Mouse (Mus musculus) T-helper 17 cell (primary cell): ENCODE data around the gene Gadl1.

ENCODE experiments used
- in situ Hi-C, 2 experiments: fragments of 300-600 bp; cut with MboI, MseI; formaldehyde crosslinking; loops; 1 replicate in 1 of 2; 2 replicates in 1 of 2; pipeline ENCODE4 v1.15.1; 2025; ENCODE audit warnings: high pct_unique_total_duplicates in 2 of 2

Gadl1 gene

DNA sequence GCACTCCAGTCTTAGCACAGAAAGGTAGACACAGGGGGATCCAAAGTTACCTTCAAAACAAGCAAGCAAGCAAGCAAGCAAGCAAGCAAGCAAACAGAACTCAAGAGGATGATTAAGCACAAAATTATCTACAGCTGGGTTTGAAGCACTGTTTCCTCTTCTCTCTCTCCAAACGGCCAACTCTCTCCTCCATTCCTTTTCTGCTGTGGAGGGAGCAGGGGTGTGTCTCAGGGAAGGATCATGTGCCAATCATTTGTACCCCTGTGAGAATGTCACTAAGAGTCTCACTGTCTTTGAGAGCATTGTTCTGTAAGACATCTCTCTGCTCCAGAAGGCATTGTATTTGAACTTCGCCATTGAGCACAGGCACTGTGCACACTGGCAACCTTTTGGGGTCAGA, 27.1 kb downstream of the Gadl1 start:
- in situ Hi-C loops = no loop called here

DNA sequence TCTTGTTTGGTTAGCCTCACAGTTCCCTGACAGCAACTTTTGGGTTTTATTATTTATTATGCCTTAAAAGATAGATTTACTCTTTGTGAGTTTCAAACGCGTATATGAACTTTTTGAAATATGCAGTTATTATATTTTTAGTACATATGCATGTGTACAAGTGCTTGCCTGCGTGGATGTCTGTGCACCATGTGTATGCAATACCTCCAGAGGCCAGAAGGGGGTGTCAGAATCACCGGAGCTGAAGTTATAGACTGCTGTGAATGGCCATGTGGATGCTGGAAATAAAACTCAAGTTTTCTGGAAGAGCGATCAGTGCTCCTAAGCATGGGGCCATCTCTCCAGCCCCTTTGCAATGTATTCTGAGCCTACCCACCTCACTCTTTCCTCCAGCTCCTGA, 28.7 kb downstream of the Gadl1 start:
- in situ Hi-C loops = no loop called here

GRCm38 (mm10) chr9:115939420-115939819, 30.2 kb downstream of the Gadl1 start:
- in situ Hi-C loops = no loop called here

DNA sequence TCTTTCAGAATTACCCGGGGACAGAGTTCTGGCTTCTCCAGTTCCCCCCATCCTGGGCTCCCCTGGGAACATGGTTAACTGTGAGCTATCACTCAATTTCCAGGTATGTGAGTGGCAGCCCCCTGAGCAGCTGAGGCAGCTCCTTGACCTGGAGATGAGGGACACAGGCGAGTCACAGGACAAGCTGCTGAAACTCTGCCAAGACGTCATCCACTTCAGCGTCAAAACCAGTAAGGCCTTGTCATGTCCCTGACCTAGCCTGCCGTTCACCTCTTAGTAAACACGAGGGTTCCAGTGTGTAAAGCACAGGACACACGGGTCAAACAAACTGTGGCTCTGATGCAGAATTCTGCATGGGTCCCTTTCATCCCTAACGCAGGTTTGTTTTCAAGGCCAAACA, 31.9 kb downstream of the Gadl1 start:
- in situ Hi-C loops = no loop called here

DNA sequence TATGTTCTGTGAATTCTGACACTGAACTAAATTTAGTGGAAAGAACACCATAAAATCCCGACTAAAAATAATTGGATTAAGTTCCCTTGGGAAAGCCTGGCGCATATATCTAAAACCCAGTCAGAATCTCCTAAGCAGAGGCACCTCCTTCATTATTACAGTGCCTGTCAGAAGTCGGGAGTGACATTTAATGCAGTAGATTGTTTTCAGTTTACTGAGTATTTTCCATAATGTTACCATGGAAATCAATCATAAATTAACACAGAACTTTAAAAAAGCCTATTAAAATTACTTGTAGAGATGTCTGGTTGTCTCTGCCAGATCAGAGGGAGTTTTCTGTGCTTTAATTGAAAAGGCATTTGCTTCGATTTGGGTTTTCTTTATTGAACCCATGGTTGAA, 33.2 kb downstream of the Gadl1 start:
- in situ Hi-C loops = no loop called here

GRCm38 (mm10) chr9:115942989-115943388, 33.7 kb downstream of the Gadl1 start:
- in situ Hi-C loops = no loop called here

DNA sequence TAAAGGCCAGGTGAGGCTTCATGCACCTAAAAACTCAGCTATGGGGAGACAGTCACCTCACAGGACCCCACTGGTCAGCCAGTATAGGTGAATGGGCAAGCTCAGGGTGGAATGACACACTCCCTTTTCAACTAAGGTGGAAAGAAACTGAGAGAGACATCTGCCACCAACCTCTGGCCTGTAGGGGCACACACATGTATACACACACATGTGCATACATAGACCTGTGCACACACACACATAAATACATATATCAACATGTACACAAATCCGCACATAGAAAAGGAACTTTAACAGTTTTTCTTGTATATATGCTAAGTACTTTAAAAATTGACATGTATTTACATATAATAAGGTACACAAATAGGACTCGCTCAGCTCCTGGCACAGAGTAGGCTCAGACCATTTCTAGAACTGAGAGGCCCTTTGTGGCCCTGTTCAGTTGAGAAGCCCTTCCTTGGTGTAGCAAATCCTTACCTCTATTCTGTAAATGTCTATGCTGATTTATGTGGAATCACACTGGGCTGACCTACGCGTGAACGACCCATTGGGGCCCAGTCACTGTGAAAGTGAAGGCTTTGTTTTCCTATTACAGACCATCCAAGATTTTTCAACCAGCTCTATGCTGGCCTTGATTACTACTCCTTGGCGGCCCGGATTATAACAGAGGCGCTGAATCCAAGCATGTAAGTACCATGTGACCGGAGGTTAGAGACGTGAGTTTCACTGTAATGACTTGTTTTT, 34.5 kb downstream of the Gadl1 start:
- in situ Hi-C loops = no loop called here

DNA sequence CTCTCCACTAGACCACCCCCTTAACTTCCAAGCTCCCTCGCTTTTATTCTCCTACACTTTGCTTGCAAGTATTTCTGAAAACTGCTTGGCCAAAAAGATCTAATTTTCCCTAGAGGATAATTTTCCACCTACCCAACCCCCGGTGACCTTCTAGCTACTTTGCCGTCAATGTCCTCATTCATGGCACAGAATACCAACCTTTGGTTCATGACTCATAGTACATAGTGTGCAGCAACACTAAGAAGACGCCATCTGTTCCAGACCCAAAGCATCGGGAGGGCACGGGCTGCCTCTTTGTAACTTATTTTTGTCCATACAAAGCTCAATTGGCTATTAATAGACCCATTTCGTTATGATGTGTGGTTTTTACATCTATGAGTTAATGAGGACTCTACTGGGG, 55.8 kb downstream of the Gadl1 start:
- in situ Hi-C loops = no loop called here

- in situ Hi-C loops = no loop called here
Observed at GRCm38 (mm10) chr9:115966116-115966515, 56.9 kb downstream of the Gadl1 start.

GRCm38 (mm10) chr9:115966746-115967145, 57.5 kb downstream of the Gadl1 start:
- in situ Hi-C loops = no loop called here

- in situ Hi-C loops = no loop called here
Observed at GRCm38 (mm10) chr9:115967638-115968037, 58.4 kb downstream of the Gadl1 start.

DNA sequence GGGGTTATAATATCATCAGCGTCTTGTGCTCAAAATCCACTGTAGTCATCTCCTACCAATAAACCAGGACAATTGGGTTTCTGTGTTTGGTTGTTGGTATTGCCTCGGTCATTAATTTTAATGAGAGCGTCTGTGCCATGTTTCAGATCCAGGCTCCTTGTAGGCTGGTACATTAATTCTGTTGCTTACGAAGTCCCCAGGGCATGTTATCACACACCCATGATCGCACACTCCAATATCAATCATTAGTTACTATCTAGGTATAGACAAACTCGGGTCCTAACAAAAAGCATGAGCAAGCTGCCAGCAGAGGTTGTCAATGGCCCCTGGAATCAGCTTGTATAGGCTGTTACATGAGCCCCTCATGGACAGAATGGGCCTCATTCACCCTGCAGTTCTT, 67.6 kb downstream of the Gadl1 start:
- in situ Hi-C loops = no loop called here

GRCm38 (mm10) chr9:115977598-115978240, 68.5 kb downstream of the Gadl1 start:
- in situ Hi-C loops = no loop called here

DNA sequence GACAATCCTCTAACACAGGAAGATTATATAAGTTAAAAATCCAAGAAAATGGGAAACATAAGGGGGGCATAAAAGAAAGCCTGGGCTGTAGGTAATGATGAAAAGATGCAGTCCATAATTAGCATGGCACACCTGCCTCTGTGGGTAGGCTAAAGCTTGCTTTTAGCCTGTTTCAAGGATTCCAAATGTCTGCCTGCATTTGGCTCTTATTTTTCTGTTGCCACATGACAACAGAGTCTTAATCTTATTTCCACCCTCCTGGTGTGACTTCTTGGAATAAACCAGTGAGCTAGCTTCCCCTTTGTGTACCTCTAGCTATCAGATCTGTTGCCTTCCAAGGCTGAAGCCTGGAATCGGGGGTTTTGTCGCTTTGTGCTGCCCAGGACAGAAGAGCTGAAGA, 69.2 kb downstream of the Gadl1 start:
- in situ Hi-C loops = no loop called here

DNA sequence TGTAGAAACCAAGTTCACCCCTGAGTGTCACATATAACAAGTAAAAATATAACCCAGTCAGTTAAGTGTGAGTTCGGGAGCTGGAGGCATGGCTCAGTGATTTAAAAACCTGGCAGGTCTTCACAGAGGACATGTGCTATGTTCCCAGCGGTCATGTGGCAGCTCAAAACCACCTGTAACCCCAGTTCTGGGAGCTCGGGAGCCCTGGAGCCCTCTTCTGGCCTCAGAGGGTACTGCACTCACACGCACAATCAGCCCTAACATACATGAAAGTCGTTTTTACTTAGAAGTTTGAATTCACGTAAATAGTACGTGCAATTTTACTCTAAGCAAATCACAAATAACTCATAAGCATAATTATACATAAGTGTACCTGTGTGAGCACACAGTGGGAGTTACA, 81.4 kb downstream of the Gadl1 start:
- in situ Hi-C loops = no loop called here

DNA sequence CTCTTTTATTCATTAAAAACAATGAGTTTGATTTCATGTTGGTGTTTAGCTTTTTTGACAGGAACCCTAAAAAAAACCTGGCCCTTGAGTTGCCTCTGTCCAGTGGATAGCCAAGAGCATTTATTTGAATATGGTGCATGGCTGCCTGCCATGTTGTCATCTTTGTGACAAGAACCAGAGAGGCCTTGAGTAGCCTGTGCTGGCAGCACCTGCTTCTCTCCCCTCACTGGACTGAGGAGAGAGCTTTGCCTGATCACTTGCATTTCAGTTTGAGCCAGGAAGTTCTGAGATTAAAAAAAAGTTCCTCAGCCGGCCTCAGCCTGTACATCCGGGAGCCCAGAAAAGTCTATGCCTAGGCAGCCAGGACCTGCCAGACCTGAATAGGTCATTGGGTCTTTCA, 85.5 kb downstream of the Gadl1 start:
- in situ Hi-C loops = no loop called here

- in situ Hi-C loops = no loop called here
Observed at GRCm38 (mm10) chr9:115995856-115996560, 86.8 kb downstream of the Gadl1 start.

GRCm38 (mm10) chr9:115998383-115998782, 89.1 kb downstream of the Gadl1 start:
- in situ Hi-C loops = no loop called here

DNA sequence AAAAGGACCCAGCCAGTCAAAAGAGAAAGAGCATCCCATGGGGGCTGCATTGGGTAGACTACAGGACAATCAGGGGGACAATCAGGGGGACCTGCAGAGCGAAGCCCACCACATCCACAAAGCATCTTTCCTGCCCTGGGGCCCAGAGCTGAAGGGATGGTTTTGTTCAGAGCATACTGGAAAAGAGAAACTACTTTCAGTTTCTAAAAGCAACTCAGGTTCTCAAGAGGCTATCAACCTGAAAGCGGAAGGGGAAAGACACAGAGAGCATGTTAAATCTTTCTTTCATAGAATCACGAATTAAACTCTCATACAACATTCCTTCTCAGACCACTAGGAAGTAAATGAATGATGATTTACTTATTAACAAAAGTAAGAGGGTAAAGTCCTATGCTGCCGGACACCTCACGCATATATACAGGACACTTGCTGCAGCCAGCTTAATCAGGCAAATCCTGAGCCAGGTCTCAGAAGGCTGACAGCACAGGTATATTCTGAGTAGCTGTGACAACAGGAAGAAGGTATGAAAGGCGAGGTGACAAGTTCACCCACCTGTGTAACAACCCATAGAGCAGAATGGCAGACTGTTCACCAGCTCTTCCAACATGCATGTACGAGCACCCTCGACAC, 90.2 kb downstream of the Gadl1 start:
- in situ Hi-C loops = no loop called here

GRCm38 (mm10) chr9:116013911-116014310, 104.7 kb downstream of the Gadl1 start:
- in situ Hi-C loops = no loop called here

DNA sequence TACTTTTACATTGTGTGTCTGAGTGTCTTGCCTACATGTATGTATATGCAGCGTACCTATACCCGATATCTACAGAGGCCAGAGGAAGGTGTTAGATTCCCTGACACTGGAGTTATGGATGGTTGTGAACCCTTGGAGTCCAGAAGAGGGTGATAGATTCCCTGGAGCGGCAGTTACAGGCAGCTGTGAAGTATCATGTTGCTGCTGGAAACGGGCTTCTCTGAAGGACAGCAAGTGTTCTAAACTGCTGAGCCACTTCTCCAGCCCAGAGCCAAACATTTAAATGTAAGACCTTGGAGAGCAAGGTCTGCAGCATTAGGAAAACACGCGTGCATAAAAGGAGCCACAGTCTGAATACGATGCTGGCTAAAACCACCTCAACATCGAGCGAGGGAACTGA, 107.0 kb downstream of the Gadl1 start:
- in situ Hi-C loops = no loop called here

DNA sequence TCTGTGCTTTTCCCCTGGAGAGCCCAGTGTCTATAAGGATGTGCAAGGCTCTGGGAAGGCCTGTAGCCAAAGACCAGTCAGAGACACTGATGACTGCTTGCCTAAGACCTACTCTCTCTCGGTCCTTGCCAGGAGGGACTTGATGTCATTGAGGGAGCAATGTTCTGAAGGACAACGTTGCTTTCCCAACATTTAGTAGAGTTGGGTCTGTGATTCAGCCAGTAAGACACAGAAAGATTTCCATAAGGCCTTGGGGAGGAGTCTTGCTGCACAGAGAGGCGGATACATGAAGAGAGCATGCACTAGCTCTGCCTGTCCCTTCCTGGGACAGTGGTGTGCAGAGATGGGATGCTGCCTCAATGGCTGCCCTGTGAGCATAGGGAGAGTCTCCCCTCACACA, 107.8 kb downstream of the Gadl1 start:
- in situ Hi-C loops = no loop called here
